Mouse (Mus musculus): ENCODE measurements around the gene Ola1. TPM values are rescaled to one million over a fixed set of nuclear protein-coding genes. Genes with fewer than 3 reads are reported as not detected.

Ola1 gene
- 169 and 205 TPM in 2 replicates for polyA plus RNA-seq (2021; fragmentation: Nextera tagmentation)
- long read RNA-seq, experiment 1, transcript Ola1-201 (11 exons, 2,175 nt) = major isoform, 540 of 593 reads
- long read RNA-seq, experiment 1, partial matches to known transcripts = 21 of 593 reads
- long read RNA-seq, experiment 1, other reads (novel, unspliced or antisense) = 31 of 593 reads
- long read RNA-seq, experiment 2, transcript Ola1-201 (11 exons, 2,175 nt) = major isoform, 139 of 298 reads
- long read RNA-seq, experiment 2, partial matches to known transcripts = 147 of 298 reads
- long read RNA-seq, experiment 2, other reads (novel, unspliced or antisense) = 11 of 298 reads

DNA sequence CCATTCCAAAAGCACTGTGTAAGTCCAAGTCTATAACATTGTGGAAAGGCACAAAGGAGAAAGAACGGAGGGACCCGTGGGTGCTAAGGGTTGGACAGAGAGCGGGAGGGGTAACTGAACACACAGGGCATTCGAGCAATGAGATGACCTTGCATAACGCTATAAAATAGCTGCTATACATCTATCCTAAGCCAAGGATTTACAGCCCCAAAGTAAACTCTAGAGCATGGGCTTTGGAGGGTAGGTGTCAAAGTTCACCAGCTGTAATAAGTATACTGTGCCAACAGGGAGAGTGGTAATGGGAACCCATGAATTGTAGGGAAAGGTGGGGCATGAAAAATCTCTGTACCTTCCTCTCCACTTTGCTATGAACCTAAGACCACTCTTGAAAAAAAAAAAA, at the start of gene Ola1:
Gene Ola1 (minus strand): TSS at position 12 of the 400 bp plus-strand sequence.

Other genes starting within 250 kb of the Ola1 start
- gene Sp3, start 238.5 kb downstream of the Ola1 start, polyA plus RNA-seq (2021; fragmentation: Nextera tagmentation) = 9.8 and 13.8 TPM in 2 replicates
- gene Gm11084, start 232.2 kb downstream of the Ola1 start, polyA plus RNA-seq (2021; fragmentation: Nextera tagmentation) = not detected in 2 replicates
- gene Sp9, start 53.0 kb upstream of the Ola1 start, polyA plus RNA-seq (2021; fragmentation: Nextera tagmentation) = 0.64 and 2.1 TPM in 2 replicates
- gene Scrn3, start 93.7 kb upstream of the Ola1 start, polyA plus RNA-seq (2021; fragmentation: Nextera tagmentation) = 16.4 and 19.4 TPM in 2 replicates
- 29.8 and 32.7 TPM in 2 replicates for gene Cir1, start 93.8 kb upstream of the Ola1 start, polyA plus RNA-seq (2021; fragmentation: Nextera tagmentation)
- gene Gpr155, start 167.6 kb upstream of the Ola1 start, polyA plus RNA-seq (2021; fragmentation: Nextera tagmentation) = 9.7 and 10.8 TPM in 2 replicates